Mouse (Mus musculus): ENCODE measurements at regions not wholly inside any gene's neighbourhood (a gene's known extent, or its start where the extent isn't known, plus 50 kb on each side); places are given as distances from the start of the nearest gene placed in this dataset.

GRCm38 (mm10) chr9:42196552-42196951 is 67.5 kb downstream of the Sc5d start:
- no peak for DNase-seq (ENCODE audit: low spot score in 2 of 2)

DNA sequence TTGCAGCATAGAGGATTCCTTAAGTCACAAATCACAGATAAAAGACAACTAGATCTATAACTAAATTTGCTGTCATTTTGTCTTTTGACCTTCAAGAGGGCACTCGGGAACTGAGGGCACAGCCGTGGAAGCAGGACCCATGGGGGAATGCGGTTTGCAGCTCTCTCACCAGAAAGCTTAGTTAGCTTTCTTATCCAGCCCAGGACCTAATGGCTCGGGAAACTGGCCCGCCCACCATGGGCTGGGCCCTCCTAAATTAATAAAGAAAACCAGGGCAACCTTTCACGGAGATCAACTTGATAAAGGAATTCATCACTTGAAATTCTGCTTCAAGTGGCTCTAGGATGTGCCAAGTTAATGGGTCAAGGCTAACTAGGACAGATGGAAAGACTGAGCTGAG is 67.9 kb downstream of the Sc5d start:
- no peak for DNase-seq (ENCODE audit: low spot score in 2 of 2)

DNA sequence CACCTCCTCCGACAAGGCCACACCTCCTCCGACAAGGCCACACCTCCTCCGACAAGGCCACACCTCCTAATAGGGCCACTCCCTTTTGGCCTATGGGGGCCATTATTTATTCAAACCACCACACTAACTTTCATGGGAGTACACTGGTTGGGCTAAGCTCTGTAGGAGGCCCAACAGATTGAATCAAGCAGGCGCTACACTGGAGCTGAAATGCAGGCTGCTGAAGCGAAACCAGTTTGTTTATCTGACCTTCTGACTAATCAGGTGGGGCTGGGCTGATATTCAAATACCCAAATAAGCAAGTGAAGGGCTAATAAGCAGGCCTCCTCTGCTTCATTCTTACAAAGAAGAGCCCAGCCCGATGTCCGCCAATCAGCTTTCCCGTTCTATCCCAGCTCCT is 68.4 kb downstream of the Sc5d start:
- DNase-seq (ENCODE audit: low spot score in 2 of 2): no peak

DNA sequence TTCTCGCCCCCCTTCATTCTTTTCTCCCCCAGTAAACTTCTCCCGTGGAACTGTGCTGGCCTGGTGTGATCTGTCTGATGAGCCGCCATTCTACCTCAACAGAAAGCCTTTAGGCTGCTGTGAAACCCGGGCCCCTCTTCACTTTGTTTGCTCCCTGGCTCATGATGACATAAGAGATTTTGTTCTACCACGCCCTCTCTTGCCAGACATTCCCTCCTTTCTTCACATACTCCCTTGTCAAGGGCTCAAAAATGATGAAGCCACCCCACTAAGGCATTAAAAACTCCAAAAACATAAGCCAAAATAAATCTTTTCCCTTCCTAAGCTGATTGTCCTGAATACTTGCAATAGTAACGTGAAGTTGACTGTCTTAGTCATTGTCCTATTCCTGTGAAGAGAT is 69.1 kb downstream of the Sc5d start:
- DNase-seq (ENCODE audit: low spot score in 2 of 2): no peak

DNA sequence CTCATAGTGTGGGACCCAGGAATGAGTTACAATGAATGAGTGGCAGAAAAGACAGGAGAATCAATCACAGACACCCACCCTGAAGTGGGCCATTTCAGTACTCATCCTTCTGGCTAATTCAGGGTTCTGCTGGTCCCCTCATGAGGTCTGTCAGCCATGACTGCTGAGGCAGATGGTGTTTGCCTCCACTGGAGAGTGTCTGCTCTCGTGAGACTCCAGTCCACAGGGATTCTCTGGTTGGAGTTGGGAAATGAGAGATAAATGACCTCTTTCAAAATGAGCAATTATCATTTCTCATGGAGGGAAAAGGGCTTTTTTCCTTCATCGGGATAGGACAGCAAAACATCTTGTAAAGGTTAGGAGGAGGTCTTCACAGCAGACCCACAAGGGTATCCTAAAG is 69.9 kb downstream of the Sc5d start:
- DNase-seq (ENCODE audit: low spot score in 2 of 2): no peak

- DNase-seq (ENCODE audit: low spot score in 2 of 2): no peak
Measured at GRCm38 (mm10) chr9:42192967-42193733, 69.1 kb upstream of the Sorl1 start.

DNA sequence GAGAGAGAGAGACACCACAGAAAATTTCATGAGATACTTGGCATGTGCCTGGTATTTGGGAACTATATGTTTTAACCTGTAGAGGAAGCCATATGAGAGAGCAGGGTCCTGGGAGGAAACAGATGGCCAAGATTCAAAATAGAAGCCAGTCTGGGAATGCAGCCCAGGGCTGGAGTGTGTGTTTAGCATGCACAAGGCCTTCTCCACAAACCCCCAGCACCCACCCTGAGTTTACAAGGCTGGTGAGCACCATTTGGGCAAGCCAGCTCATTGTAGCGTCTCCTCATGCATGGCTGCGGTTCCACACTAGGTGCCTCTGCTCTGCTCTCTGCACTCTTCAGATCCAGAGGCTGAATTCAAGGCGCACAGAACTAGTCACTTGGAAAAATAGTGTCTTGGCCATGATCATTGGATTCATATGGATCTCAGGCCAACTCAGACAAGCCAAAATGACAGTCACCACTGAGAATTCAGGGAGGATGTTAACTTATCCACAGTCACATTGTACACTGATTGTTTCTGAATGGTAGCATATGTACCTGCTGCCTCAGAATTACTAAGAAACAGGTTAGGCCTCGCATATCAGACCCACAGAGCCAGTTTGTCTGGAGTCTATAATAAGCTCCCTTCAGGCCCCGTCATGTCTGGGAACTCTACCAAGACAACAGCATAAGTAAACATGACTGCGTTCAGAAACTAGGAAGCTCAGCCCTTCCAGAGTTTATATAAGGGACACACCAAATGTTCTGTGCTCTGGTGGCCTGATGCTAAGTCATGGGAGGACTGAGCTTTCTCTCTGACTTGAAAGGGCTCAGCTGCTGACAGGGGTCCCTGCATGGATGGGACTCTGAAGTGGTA is 63.5 kb upstream of the Sorl1 start:
- no peak for DNase-seq (ENCODE audit: low spot score in 2 of 2)

GRCm38 (mm10) chr9:42184104-42184635 is 60.1 kb upstream of the Sorl1 start:
- DNase-seq (ENCODE audit: low spot score in 2 of 2): no peak

GRCm38 (mm10) chr9:42183448-42183847 is 59.4 kb upstream of the Sorl1 start:
- peak; percentile 44 to 59 for DNase-seq (ENCODE audit: low spot score in 2 of 2)

DNA sequence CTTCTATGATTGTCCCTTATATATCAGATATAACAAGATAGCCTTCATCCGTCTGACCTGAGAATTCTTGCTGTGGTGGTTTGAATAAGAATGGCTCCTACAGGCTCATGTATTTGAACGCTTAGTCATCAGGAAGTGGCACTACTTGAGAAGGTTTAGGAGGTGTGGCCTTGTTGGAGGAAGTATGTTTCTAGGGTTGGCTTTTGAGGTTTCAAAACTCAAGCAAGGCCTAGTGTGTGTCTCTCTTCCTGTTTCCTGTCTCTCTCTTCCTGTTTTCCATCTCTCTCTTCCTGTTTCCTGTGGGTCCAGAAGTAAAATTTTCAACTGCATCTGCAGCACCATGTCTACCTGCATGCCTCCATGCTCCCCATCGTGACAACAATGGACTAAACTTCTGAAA is 58.3 kb upstream of the Sorl1 start:
- DNase-seq (ENCODE audit: low spot score in 2 of 2): no peak

GRCm38 (mm10) chr9:42180152-42180551 is 56.1 kb upstream of the Sorl1 start:
- no peak for DNase-seq (ENCODE audit: low spot score in 2 of 2)

DNA sequence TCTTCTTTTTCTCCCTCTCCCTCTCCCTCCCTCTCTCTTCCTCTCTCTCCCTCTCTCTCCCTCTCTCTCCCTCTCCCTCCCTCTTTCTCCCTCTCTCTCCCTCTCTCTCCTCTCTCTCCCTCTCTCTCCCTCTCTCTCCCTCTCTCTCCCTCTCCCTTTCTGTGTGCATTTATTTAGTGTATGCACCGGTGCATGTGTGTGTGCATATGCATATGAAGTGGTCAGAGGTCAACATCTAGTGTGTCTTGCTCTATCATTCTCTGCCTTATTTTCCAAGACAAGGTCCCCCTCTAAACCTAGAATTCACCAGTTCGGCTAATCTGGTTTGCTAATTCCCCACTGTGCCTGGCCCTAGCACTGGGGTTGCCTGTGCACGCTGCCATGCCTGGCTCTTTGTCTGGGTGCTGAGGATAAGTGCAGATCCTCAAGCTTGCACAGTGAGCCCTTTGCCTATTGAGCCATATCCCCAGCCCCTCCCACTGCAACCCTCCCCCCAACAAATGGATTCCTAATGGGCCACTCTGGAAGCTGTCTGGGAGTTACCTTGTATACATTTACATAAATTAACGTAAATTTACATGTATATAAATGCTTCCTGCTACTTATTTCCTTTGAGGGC is 54.8 kb upstream of the Sorl1 start:
- no peak for DNase-seq (ENCODE audit: low spot score in 2 of 2)

DNA sequence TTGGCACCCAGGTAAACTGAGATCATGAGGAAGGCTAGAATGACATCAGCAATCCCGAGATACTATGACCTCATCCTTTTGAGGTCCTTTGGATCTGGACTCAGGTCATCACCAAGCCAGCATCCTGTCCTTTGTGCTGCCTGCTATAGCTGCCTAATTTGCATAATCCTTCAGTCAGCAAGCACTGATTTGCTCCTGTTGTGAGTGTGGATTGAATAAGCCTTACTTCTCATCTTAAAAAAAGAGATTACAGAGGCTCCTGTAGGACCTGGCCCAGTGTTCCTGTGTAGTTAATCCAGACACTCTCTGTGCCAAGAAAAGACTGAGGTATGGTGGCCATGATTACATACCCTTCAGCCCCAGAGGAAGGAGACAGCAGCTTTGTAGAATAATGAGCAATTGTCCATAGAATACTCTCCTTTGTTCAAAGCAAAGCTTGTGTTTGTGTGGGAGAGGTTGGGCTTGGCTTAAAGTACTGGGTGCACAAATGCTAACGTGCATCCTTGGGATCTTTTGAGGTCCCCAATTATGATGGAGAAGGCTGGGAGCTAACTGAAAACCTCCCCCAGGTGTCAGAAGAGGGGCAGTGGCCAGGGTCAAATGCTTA is 50.4 kb upstream of the Sorl1 start:
- no peak for DNase-seq (ENCODE audit: low spot score in 2 of 2)

Data from frontal cortex, postnatal 25 days (tissue).